Mouse (Mus musculus): Measurements from ENCODE around the gene Slc5a11. TPM values are rescaled to one million over a fixed set of nuclear protein-coding genes. Genes with fewer than 3 reads are reported as not detected.

The Slc5a11 gene
- polyA plus RNA-seq, 1 experiment from 2014 or later: 0.58 TPM

GRCm38 (mm10) chr7:123200722-123201121, 13.9 kb upstream of the Slc5a11 start:
- 51% methylated on average over 9 of the region's 9 CpGs for WGBS (ENCODE audit: insufficient replicate concordance)
- Histone ChIP-seq H3K4me3 (ENCODE audit: low read depth, low read length) (no peak overlapping the region), H3K4me1 (ENCODE audit: control insufficient read depth, low read depth, low read length) (no peaks in the 10 kb centered on the region; the same call in 1 of the 2 replicates), H3K36me3 (ENCODE audit: control insufficient read depth, insufficient read depth) (no peaks in the 10 kb centered on the region), H3K9me3 (replicated peaks; ENCODE audit: control insufficient read depth, low read length) (no peaks in the 10 kb centered on the region), H3K9ac (ENCODE audit: low read depth, low read length) (no peak overlapping the region), H3K27ac (ENCODE audit: low read length) (no peak overlapping the region), H3K4me2 (ENCODE audit: low read depth, low read length) (no peak overlapping the region), H3K27me3 (ENCODE audit: control insufficient read depth, insufficient read depth, low read depth, low read length) (no peaks in the 10 kb centered on the region)
- no peak for ATAC-seq (ENCODE audit: low read depth)

DNA sequence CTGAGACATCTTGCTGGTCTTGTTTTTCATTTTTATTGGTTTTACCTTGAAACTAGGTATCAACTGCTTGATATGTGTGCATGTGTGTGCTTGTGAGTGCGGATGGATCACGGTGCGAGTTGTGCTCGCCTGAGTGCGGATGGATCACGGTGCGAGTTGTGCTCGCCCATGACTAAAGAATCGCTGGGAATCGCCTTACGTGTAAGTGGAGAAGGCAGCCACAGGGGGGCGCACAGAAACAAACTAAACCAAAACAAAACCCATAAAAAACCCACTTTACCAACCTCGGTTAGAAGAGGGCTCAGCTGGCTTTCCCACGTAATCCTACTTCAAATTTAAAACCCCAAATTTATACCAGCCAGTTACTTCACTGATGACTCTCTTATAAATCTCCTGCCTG, 9.3 kb upstream of the Slc5a11 start:
- WGBS (ENCODE audit: insufficient replicate concordance): 18% methylated on average over 14 of the region's 14 CpGs
- H3K4me1 ChIP-seq (ENCODE audit: control insufficient read depth, low read depth, low read length): no peaks in the 10 kb centered on the region

DNA sequence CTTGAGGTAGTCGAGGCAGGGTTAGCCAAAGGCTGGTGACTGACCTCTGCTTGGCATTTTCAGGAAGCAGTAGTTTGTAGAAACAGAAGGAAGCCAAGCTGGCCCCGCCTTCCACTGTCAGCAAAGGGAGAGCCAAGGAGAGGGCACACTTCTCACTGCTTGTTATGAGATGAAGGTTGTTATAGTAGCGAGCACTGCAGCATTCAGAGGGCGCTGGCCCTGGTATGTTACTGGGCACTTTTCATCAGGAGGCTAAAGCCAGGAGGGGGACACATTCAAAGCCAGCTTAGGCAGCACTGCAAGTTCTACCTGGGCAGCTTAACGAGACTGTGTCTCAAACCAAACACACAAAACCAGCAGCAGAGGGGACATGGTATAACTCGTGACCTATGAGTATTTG, 7.0 kb upstream of the Slc5a11 start:
- Histone ChIP-seq H3K27ac (ENCODE audit: low read length) (no peak overlapping the region), H3K9ac (ENCODE audit: low read depth, low read length) (no peak overlapping the region), H3K27me3 (ENCODE audit: control insufficient read depth, insufficient read depth, low read depth, low read length) (no peaks in the 10 kb centered on the region), H3K4me1 (ENCODE audit: control insufficient read depth, low read depth, low read length) (no peaks in the 10 kb centered on the region), H3K36me3 (ENCODE audit: control insufficient read depth, insufficient read depth) (no peaks in the 10 kb centered on the region), H3K4me2 (ENCODE audit: low read depth, low read length) (no peak overlapping the region), H3K4me3 (ENCODE audit: low read depth, low read length) (no peak overlapping the region), H3K9me3 (replicated peaks; ENCODE audit: control insufficient read depth, low read length) (no peaks in the 10 kb centered on the region)
- WGBS (ENCODE audit: insufficient replicate concordance): 39% methylated on average over 6 of the region's 6 CpGs
- no peak for ATAC-seq (ENCODE audit: low read depth)

More for the DNA sequence above, 9.3 kb upstream of the Slc5a11 start:
- no peak overlapping the region for H3K4me3 ChIP-seq (ENCODE audit: low read depth, low read length)
- no peak for ATAC-seq (ENCODE audit: low read depth)
- no peak overlapping the region for H3K4me2 ChIP-seq (ENCODE audit: low read depth, low read length)
- no peaks in the 10 kb centered on the region for H3K9me3 ChIP-seq (replicated peaks; ENCODE audit: control insufficient read depth, low read length)
- no peak overlapping the region for H3K9ac ChIP-seq (ENCODE audit: low read depth, low read length)
- no peaks in the 10 kb centered on the region for H3K36me3 ChIP-seq (ENCODE audit: control insufficient read depth, insufficient read depth)
- no peaks in the 10 kb centered on the region for H3K27me3 ChIP-seq (ENCODE audit: control insufficient read depth, insufficient read depth, low read depth, low read length)
- no peak overlapping the region for H3K27ac ChIP-seq (ENCODE audit: low read length)

GRCm38 (mm10) chr7:123209864-123210263, 4.7 kb upstream of the Slc5a11 start:
- WGBS (ENCODE audit: insufficient replicate concordance): 36% methylated on average over 9 of the region's 9 CpGs
- H3K4me3 ChIP-seq (ENCODE audit: low read depth, low read length): no peak overlapping the region
- no peak for ATAC-seq (ENCODE audit: low read depth)
- H3K4me2 ChIP-seq (ENCODE audit: low read depth, low read length): no peak overlapping the region
- H3K9ac ChIP-seq (ENCODE audit: low read depth, low read length): no peak overlapping the region
- no peaks in the 10 kb centered on the region for H3K27me3 ChIP-seq (ENCODE audit: control insufficient read depth, insufficient read depth, low read depth, low read length)
- no peak overlapping the region for H3K27ac ChIP-seq (ENCODE audit: low read length)
- no peaks in the 10 kb centered on the region for H3K36me3 ChIP-seq (ENCODE audit: control insufficient read depth, insufficient read depth)
- H3K4me1 ChIP-seq (ENCODE audit: control insufficient read depth, low read depth, low read length): no peaks in the 10 kb centered on the region
- H3K9me3 ChIP-seq (replicated peaks; ENCODE audit: control insufficient read depth, low read length): no peaks in the 10 kb centered on the region

DNA sequence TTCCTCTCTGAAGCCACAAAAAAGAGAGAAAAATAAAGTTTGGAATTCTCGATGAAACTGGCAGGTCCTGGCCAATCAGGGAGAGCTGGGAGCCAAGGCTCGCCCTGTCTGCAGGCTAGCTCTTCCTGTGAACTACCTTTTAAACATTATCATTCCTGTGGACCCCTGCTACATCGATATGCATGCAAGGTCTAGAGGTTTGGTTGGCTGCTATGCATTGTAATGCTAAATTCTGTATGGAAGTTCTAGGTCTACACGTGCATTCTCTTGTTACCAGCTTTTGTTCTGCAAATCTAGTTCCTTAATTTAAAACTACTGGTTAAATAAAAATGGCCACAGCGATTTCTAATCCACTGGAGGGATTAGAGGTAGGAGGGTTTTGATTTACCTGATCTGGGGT, 3.1 kb upstream of the Slc5a11 start:
- WGBS (ENCODE audit: insufficient replicate concordance): 42% methylated on average over 5 of the region's 5 CpGs
- ATAC-seq (ENCODE audit: low read depth): no peak
- Histone ChIP-seq H3K9ac (ENCODE audit: low read depth, low read length) (no peak overlapping the region), H3K4me3 (ENCODE audit: low read depth, low read length) (no peak overlapping the region), H3K4me1 (ENCODE audit: control insufficient read depth, low read depth, low read length) (no peaks in the 10 kb centered on the region), H3K36me3 (ENCODE audit: control insufficient read depth, insufficient read depth) (no peaks in the 10 kb centered on the region), H3K27ac (ENCODE audit: low read length) (no peak overlapping the region), H3K4me2 (ENCODE audit: low read depth, low read length) (no peak overlapping the region), H3K27me3 (ENCODE audit: control insufficient read depth, insufficient read depth, low read depth, low read length) (no peaks in the 10 kb centered on the region), H3K9me3 (replicated peaks; ENCODE audit: control insufficient read depth, low read length) (no peaks in the 10 kb centered on the region)

GRCm38 (mm10) chr7:123212316-123212715, 2.3 kb upstream of the Slc5a11 start:
- Histone ChIP-seq H3K4me1 (ENCODE audit: control insufficient read depth, low read depth, low read length) (no peaks in the 10 kb centered on the region), H3K9me3 (replicated peaks; ENCODE audit: control insufficient read depth, low read length) (no peaks in the 10 kb centered on the region), H3K4me2 (ENCODE audit: low read depth, low read length) (no peak overlapping the region), H3K27ac (ENCODE audit: low read length) (no peak overlapping the region), H3K36me3 (ENCODE audit: control insufficient read depth, insufficient read depth) (no peaks in the 10 kb centered on the region), H3K4me3 (ENCODE audit: low read depth, low read length) (no peak overlapping the region), H3K9ac (ENCODE audit: low read depth, low read length) (no peak overlapping the region), H3K27me3 (ENCODE audit: control insufficient read depth, insufficient read depth, low read depth, low read length) (no peaks in the 10 kb centered on the region)
- WGBS (ENCODE audit: insufficient replicate concordance): 55% methylated on average over 5 of the region's 5 CpGs
- no peak for ATAC-seq (ENCODE audit: low read depth)

- no peaks in the 10 kb centered on the region for H3K9me3 ChIP-seq (replicated peaks; ENCODE audit: control insufficient read depth, low read length)
- H3K9ac ChIP-seq (ENCODE audit: low read depth, low read length): no peak overlapping the region
- no peaks in the 10 kb centered on the region for H3K27me3 ChIP-seq (ENCODE audit: control insufficient read depth, insufficient read depth, low read depth, low read length)
- H3K27ac ChIP-seq (ENCODE audit: low read length): no peak overlapping the region
- no peaks in the 10 kb centered on the region for H3K36me3 ChIP-seq (ENCODE audit: control insufficient read depth, insufficient read depth)
- no peak for ATAC-seq (ENCODE audit: low read depth)
- 50% methylated on average over 2 of the region's 2 CpGs for WGBS (ENCODE audit: insufficient replicate concordance)
- no peak overlapping the region for H3K4me2 ChIP-seq (ENCODE audit: low read depth, low read length)
- H3K4me3 ChIP-seq (ENCODE audit: low read depth, low read length): no peak overlapping the region
- H3K4me1 ChIP-seq (ENCODE audit: control insufficient read depth, low read depth, low read length): no peaks in the 10 kb centered on the region
Measured at GRCm38 (mm10) chr7:123215138-123215537, 558 bp downstream of the Slc5a11 start.

DNA sequence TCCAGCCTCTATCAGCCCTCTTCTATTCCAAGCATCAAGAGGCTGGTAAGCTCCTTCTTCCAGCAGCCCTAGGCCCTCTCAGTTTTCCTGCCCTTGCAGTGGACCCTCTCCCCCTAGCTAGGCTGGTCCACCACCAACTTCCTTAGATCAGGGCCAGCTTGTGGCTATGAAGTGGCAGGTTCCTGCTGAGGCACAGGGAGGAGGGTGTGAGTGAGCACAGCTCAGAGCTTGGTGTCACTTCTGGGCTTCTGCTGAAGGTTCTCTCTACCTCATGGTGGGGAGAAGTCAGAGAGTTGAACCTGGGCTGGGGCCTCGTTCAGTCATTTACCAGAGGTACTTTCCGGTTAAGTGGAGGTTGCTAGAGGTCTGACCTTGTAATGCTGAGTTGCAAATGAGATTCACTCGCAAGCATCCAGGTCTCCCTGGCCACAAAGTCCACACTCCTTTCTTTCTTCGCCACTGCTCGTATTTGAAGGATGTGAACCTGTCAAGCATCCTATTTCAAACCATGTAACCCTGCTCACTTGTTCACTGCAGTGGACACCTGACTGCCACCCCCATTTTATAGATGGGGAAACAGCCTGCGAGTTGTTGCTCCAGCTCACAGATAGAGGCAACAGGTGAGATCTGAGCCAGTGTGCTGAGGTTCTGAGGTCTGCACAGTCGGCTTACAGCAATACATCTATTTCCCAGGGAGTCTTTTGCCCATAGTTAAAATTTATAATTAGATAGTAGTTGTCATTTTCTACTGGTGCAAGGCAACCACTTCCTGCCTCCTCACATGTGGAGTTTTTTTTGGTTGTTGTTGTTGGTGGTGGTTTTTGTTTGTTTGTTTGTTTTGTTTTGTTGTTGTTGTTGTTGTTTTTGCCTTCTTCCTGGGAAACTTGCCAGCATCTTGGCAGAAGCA, 3.1 kb downstream of the Slc5a11 start:
- ATAC-seq (ENCODE audit: low read depth): no peak
- 44% methylated on average over 7 of the region's 7 CpGs for WGBS (ENCODE audit: insufficient replicate concordance)

GRCm38 (mm10) chr7:123218620-123219019, 4.0 kb downstream of the Slc5a11 start:
- ATAC-seq (ENCODE audit: low read depth): no peak
- H3K4me2 ChIP-seq (ENCODE audit: low read depth, low read length): no peak overlapping the region
- no peaks in the 10 kb centered on the region for H3K9me3 ChIP-seq (replicated peaks; ENCODE audit: control insufficient read depth, low read length)
- no peak overlapping the region for H3K27ac ChIP-seq (ENCODE audit: low read length)
- no peak overlapping the region for H3K4me3 ChIP-seq (ENCODE audit: low read depth, low read length)
- no peaks in the 10 kb centered on the region for H3K36me3 ChIP-seq (ENCODE audit: control insufficient read depth, insufficient read depth)
- 49% methylated on average over 6 of the region's 6 CpGs for WGBS (ENCODE audit: insufficient replicate concordance)
- no peaks in the 10 kb centered on the region for H3K27me3 ChIP-seq (ENCODE audit: control insufficient read depth, insufficient read depth, low read depth, low read length)
- no peak overlapping the region for H3K9ac ChIP-seq (ENCODE audit: low read depth, low read length)
- H3K4me1 ChIP-seq (ENCODE audit: control insufficient read depth, low read depth, low read length): no peaks in the 10 kb centered on the region

More for the DNA sequence above, 3.1 kb downstream of the Slc5a11 start:
- no peak overlapping the region for H3K4me3 ChIP-seq (ENCODE audit: low read depth, low read length)
- no peak overlapping the region for H3K27ac ChIP-seq (ENCODE audit: low read length)
- no peaks in the 10 kb centered on the region for H3K9me3 ChIP-seq (replicated peaks; ENCODE audit: control insufficient read depth, low read length)
- H3K4me2 ChIP-seq (ENCODE audit: low read depth, low read length): no peak overlapping the region
- no peaks in the 10 kb centered on the region for H3K27me3 ChIP-seq (ENCODE audit: control insufficient read depth, insufficient read depth, low read depth, low read length)
- H3K9ac ChIP-seq (ENCODE audit: low read depth, low read length): no peak overlapping the region
- no peaks in the 10 kb centered on the region for H3K36me3 ChIP-seq (ENCODE audit: control insufficient read depth, insufficient read depth)
- H3K4me1 ChIP-seq (ENCODE audit: control insufficient read depth, low read depth, low read length): no peaks in the 10 kb centered on the region
